Mouse (Mus musculus) ES-E14 (cell line): ENCODE measurements around the gene Ndufs8. TPM values are rescaled to one million over a fixed set of nuclear protein-coding genes. Genes with fewer than 3 reads are reported as not detected.
A peak's percentile ranks its signal among the peaks of the same experiment; 100 is the strongest.

Source experiments
- DNase-seq: peaks from one replicate; pipeline ENCODE4 v3.0.0-alpha.2; 2013; ENCODE audit warnings: low read depth, low spot score
- H3K27ac ChIP-seq: 2 replicates; pipeline ENCODE4 v1.5.1; 2012; ENCODE audit warnings: low read depth, mild to moderate bottlenecking, low read length, moderate library complexity, mixed read lengths; ENCODE audit not compliant: poor library complexity, insufficient read depth, severe bottlenecking
- H3K36me3 ChIP-seq: 2 replicates; pipeline ENCODE4 v1.6.1; 2012; ENCODE audit warnings: mild to moderate bottlenecking, low read length, moderate library complexity, mixed read lengths; ENCODE audit not compliant: control insufficient read depth, poor library complexity, insufficient read depth, severe bottlenecking
- H3K4me1 ChIP-seq, 2 experiments: fragments of 150-350 bp in 1 of 2; sonication (generic) in 1 of 2; 2 replicates each; pipeline ENCODE4 v1.6.1; 2012; ENCODE audit warnings: low read length in 2 of 2, mild to moderate bottlenecking in 1 of 2, mixed read lengths in 1 of 2; ENCODE audit not compliant: control insufficient read depth in 2 of 2, insufficient read depth in 2 of 2, poor library complexity in 1 of 2
- H3K4me3 ChIP-seq, 2 experiments: fragments of 150-350 bp in 1 of 2; sonication (generic) in 1 of 2; 2 replicates each; pipeline ENCODE4 v1.5.1; 2012; ENCODE audit warnings: low read length in 2 of 2, low read depth in 1 of 2, mild to moderate bottlenecking in 1 of 2, mixed read lengths in 1 of 2; ENCODE audit not compliant: insufficient read depth in 1 of 2, poor library complexity in 1 of 2, severe bottlenecking in 1 of 2
- H3K9ac ChIP-seq: 2 replicates; pipeline ENCODE4 v1.6.1; 2012; ENCODE audit warnings: low read depth, mild to moderate bottlenecking, low read length, mixed read lengths; ENCODE audit not compliant: poor library complexity, insufficient read depth, severe bottlenecking
- H3K9me3 ChIP-seq: fragments of 150-350 bp; sonication (generic); 2 replicates; pipeline ENCODE4 v1.6.1; 2012; ENCODE audit warnings: low read depth, mild to moderate bottlenecking, low read length; ENCODE audit not compliant: control insufficient read depth, insufficient read depth
- CHD2 ChIP-seq: IDR thresholded peaks from 2 replicates; pipeline ENCODE4 v1.6.1; 2014; ENCODE audit warnings: mild to moderate bottlenecking, low read depth, low read length, inconsistent platforms
- HCFC1 ChIP-seq: IDR thresholded peaks from 2 replicates; pipeline ENCODE4 v1.6.1; 2012; ENCODE audit warnings: low read length, inconsistent platforms, borderline replicate concordance; ENCODE audit not compliant: insufficient read depth
- MAFK ChIP-seq: IDR thresholded peaks from 2 replicates; pipeline ENCODE4 v1.6.1; 2014; ENCODE audit warnings: mild to moderate bottlenecking, low read depth, low read length, inconsistent platforms; ENCODE audit not compliant: insufficient read depth
- ZC3H11A ChIP-seq: IDR thresholded peaks from 2 replicates; pipeline ENCODE4 v1.6.1; 2012; ENCODE audit warnings: low read depth, mild to moderate bottlenecking, inconsistent platforms, low read length, borderline replicate concordance
- ZNF384 ChIP-seq: IDR thresholded peaks from 2 replicates; pipeline ENCODE4 v1.6.1; 2012; ENCODE audit warnings: low read depth, low read length, inconsistent platforms
- in situ Hi-C, 2 experiments: fragments of 600-800 bp; cut with MboI; formaldehyde crosslinking; loops; one replicate each; pipeline ENCODE4 v1.15.1; 2025; ENCODE audit warnings: low sequenced_read_pairs in 2 of 2, inconsistent platforms in 1 of 2; ENCODE audit not compliant: unreplicated experiment in 2 of 2
- total RNA-seq: library from RNA; depleted of rRNA; stranded (reverse); fragments of 300-350 nt; gene quantifications from 2 replicates; pipeline ENCODE4 v1.2.3, GENCODE M21; 2012

Ndufs8 gene
- total RNA-seq, 1 experiment: 134 TPM

DNA sequence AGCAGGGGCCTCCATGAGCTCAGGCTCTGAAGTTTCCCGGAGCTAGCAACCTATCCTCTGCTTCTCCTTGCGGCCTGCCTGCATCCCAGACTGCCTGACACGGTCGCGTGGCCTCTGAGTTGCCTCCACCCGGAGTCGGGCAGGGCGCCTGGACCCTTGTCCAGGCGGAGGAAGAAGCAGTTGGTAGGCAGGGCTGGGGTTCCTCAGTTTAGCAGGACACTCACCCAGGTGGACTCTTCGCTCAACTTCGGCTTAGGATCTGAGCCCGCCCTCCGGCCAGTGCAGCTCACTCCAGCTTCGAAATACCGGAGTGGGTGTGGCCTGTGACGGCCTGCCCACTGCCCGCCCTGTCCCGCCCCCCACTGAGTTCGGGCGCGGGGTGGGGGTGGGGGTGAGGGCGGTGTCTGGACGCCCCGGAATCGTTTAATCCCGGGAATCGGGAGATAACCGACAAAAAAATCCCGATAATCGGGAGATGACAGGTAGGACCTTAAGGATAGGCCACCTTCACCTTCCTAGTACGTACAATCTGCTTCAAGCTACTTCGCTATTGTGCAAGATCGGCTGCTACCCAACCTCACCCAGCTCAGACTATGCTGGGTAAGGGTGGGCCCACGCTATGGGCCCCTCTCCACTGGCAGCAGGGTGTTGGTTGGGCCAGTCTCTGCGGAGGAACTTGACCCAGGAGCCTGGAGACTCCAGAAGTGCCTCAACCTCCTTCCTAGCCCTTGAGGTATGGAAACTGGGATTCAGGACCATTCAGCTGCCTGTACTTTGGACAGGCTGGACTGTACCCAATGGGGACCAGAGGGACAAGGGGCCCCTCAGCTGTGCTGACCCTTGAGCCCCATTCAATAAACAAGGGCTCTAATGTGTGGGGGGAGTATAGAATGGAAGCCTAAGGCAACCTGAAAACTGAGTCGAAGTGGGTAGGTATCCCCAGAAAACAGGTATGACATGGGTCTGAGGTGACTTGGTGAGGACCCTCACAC is 5.5 kb downstream of the Ndufs8 start, which contains the start of gene Tcirg1:
TSS of gene Tcirg1 (minus strand) at position 339 of the 992 bp plus-strand sequence.
- TF ChIP-seq ZNF384: no peak
- no peak for TF ChIP-seq CHD2
- no peak within 1 kb of the TSS for H3K27ac ChIP-seq

DNA sequence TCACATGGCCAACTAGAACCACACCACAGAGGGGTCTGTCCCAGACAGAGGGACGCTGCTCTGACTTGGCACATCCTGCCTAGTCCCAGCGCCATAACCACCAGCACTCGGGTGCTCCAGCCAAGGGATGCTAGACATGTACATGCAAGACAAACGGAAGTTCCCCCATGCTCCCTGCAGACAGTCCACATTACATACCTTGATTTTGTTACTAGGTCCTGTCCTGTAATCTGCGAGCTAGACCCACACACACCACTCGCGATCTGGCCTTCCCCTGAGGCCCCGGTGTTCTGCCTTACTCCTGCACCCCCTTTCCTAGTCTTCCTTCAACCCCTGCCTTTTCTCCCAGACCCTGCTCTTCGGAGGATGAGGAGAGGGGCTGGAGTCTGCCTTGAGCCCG is 6.2 kb downstream of the Ndufs8 start:
- H3K4me1 ChIP-seq: peaks cover 3 to 31% of the 10 kb centered on the region in 2 experiments; a peak in 3 of 4 replicates
- peaks cover 18% of the 10 kb centered on the region for H3K36me3 ChIP-seq
- TF ChIP-seq ZC3H11A (no peak), ZNF384 (no peak), HCFC1 (no peak), MAFK (no peak), CHD2 (no peak)
- H3K4me3 ChIP-seq: peak overlapping the region; percentile 69 to 77
- no peak overlapping the region for H3K27ac ChIP-seq
- no peaks in the 10 kb centered on the region for H3K9me3 ChIP-seq
- in situ Hi-C loops: no loop called here
- peak overlapping the region; percentile 61 for H3K9ac ChIP-seq
- DNase-seq: no peak

More for the DNA sequence above, 5.5 kb downstream of the Ndufs8 start, which contains the start of gene Tcirg1:
- H3K4me3 ChIP-seq: peak within 1 kb of the TSS; percentile 69 to 77
- peaks cover 3 to 35% of the 10 kb centered on the region in 2 experiments; a peak in 3 of 4 replicates for H3K4me1 ChIP-seq
- peak within 1 kb of the TSS; percentile 61 for H3K9ac ChIP-seq
- H3K36me3 ChIP-seq: peaks cover 18% of the 10 kb centered on the region
- DNase-seq: no peak
- in situ Hi-C loops: no loop called here
- H3K9me3 ChIP-seq: no peaks in the 10 kb centered on the region

- peaks cover 3 to 31% of the 10 kb centered on the region in 2 experiments; a peak in 3 of 4 replicates for H3K4me1 ChIP-seq
- in situ Hi-C loops: no loop called here
- DNase-seq: no peak
- peaks cover 14% of the 10 kb centered on the region for H3K36me3 ChIP-seq
- H3K4me3 ChIP-seq: no peak overlapping the region
- H3K9me3 ChIP-seq: no peaks in the 10 kb centered on the region
- no peak overlapping the region for H3K27ac ChIP-seq
- no peak overlapping the region for H3K9ac ChIP-seq
- TF ChIP-seq CHD2 (no peak), HCFC1 (no peak), ZC3H11A (no peak), ZNF384 (no peak), MAFK (no peak)
These were observed 7.2 kb downstream of the Ndufs8 start for GRCm38 (mm10) chr19:3905261-3905969.

DNA sequence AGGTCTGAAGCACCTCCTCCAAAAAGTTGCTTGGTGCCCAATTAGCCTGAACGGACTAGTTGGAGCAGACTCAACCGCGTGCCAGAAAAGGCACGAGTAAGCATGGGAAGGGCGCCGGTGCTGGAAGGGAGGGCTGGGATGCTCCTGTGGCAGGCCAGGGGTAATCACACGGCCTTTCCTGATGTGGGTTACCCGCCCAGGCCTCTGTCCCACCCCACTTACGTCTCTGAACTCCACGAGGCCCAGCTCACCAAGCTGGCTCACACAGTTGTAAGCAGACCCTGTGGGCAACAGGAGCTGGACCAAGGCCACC is 8.3 kb downstream of the Ndufs8 start:
- H3K27ac ChIP-seq: no peak overlapping the region
- H3K36me3 ChIP-seq: peaks cover 9% of the 10 kb centered on the region
- H3K4me3 ChIP-seq: peak overlapping the region; percentile 48 to 51; a peak in 2 of 4 replicates
- in situ Hi-C loops: no loop called here
- no peaks in the 10 kb centered on the region for H3K9me3 ChIP-seq
- H3K4me1 ChIP-seq: peaks cover 3 to 31% of the 10 kb centered on the region in 2 experiments; a peak in 3 of 4 replicates
- peak overlapping the region; percentile 2; the same call in 1 of the 2 replicates for H3K9ac ChIP-seq
- no peak for TF ChIP-seq CHD2
- DNase-seq: no peak
